In the genomic region with DNA sequence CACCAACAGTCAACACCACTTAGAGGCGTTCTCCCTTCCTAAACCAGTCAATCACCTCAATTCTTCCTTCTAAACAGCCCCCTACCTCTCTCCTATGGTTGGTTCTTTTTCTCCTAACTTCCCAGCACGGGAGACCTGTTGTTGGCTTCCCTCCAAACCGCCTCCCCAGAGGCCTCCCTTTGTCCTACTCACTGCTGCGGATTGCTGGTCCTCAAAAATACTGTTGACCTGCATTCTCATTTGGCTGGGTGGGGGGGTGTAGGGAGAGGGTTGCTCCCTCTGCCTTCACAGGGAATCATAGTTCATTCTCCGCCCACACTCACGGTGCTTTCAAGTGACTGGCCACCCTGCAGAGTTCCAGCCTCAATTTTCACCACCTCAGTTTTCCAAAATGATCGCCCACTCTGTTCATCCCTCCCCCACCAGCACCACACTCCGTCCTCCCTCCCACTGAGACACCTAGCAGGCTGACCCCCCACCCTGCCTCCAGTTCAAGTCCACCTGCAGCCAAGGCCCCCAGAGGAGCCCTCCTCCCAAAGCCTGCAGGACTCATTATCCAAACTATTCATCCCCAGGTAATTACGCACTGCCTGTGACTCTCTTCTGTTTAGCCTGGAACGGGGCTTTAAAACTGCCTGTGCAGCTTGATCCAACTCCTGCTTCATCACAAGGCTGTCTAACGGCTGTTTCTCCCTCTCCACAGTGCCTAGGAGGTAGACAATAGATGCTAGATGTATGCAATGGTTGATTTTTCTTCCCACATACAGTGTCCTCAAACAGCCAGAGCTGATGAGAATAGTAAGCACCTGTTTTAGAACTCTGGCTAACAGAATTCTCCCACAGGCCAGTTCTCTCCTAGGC, we compare ENCODE assay signal across 8 mouse cellular contexts. TPM values are rescaled to one million over a fixed set of nuclear protein-coding genes. Genes with fewer than 3 reads are reported as not detected.
A peak's percentile ranks its signal among the peaks of the same experiment; 100 is the strongest.
DNase-seq lines count a peak whose midpoint lies in the region; ATAC-seq lines count a peak whose summit lies in the region.

No protein-coding gene starts in this region.

- H3K9ac ChIP-seq in heart, embryonic 16.5 days (ENCODE audit: low read length) = peak overlapping the region; percentile 82
- no peak overlapping the region for H3K9ac ChIP-seq in midbrain, embryonic 12.5 days (replicated peaks)

- 31% methylated on average over 11 of the region's 11 CpGs for WGBS in heart, embryonic 16.5 days
- 21% methylated on average over 11 of the region's 11 CpGs for WGBS in midbrain, embryonic 12.5 days

- DNase-seq in ovary, postnatal 36 days (ENCODE audit: low spot score) = peak; percentile 28
- no peak for DNase-seq in ovary, adult 18-20 months (ENCODE audit: low spot score)
- peak; percentile 53 to 67 for DNase-seq in cerebellum, postnatal 14 days
- peak; percentile 59 to 66 for DNase-seq in kidney, postnatal 25 days
- DNase-seq in natural killer cell, adult 2 months (ENCODE audit: low spot score in 2 of 2) = no peak

- ATAC-seq in heart, embryonic 16.5 days (replicated peaks; ENCODE audit: extremely low read depth, insufficient read depth, low FRiP score) = no peak
- 0 out of 2 replicates have a peak, but pooled peaks have one; percentile 16 for ATAC-seq in midbrain, embryonic 12.5 days (ENCODE audit: low FRiP score, low read depth)
- no peak for ATAC-seq in megakaryocyte, adult 5-6 weeks (ENCODE audit: poor library complexity, severe bottlenecking)

- H3K4me1 ChIP-seq in heart, embryonic 16.5 days (ENCODE audit: control insufficient read depth, insufficient read depth, low read length) = peaks cover 47% of the 10 kb centered on the region
- peaks cover 61% of the 10 kb centered on the region for H3K4me1 ChIP-seq in midbrain, embryonic 12.5 days

- peak overlapping the region; percentile 66 for H3K4me3 ChIP-seq in heart, embryonic 16.5 days (ENCODE audit: low read length)
- peak overlapping the region; percentile 57; the same call in 1 of the 2 replicates for H3K4me3 ChIP-seq in midbrain, embryonic 12.5 days

- peak overlapping the region; percentile 84 for H3K4me2 ChIP-seq in heart, embryonic 16.5 days (ENCODE audit: low read depth, low read length)
- peak overlapping the region; percentile 93 for H3K4me2 ChIP-seq in midbrain, embryonic 12.5 days (replicated peaks)

- no peaks in the 10 kb centered on the region for H3K36me3 ChIP-seq in heart, embryonic 16.5 days (ENCODE audit: control insufficient read depth, insufficient read depth)
- no peaks in the 10 kb centered on the region for H3K36me3 ChIP-seq in midbrain, embryonic 12.5 days

- H3K27me3 ChIP-seq in heart, embryonic 16.5 days (ENCODE audit: control insufficient read depth, insufficient read depth, low read length) = no peaks in the 10 kb centered on the region
- H3K27me3 ChIP-seq in midbrain, embryonic 12.5 days = peaks cover 42% of the 10 kb centered on the region

- no peaks in the 10 kb centered on the region for H3K9me3 ChIP-seq in heart, embryonic 16.5 days (replicated peaks; ENCODE audit: control insufficient read depth, low read length)
- H3K9me3 ChIP-seq in midbrain, embryonic 12.5 days = no peaks in the 10 kb centered on the region

- peak overlapping the region; percentile 95 for H3K27ac ChIP-seq in heart, embryonic 16.5 days (ENCODE audit: low read length)
- H3K27ac ChIP-seq in midbrain, embryonic 12.5 days (replicated peaks) = peak overlapping the region; percentile 35; the same call in 1 of the 2 replicates

RNA-seq across cellular contexts. Expression of gene Atp23, which starts 26.2 kb away (rescaled TPM):
- 10.3 and 11.3 TPM in 2 replicates for polyA plus RNA-seq in heart, embryonic 16.5 days (2015; fragmentation: Nextera tagmentation; extraction: Ambion mirVana)
- polyA plus RNA-seq in midbrain, embryonic 12.5 days (2016; fragmentation: Nextera tagmentation; extraction: Ambion mirVana) = 14.4 and 15.0 TPM in 2 replicates
- total RNA-seq in megakaryocyte, adult 5-6 weeks (2015) = 7.0 and 8.6 TPM in 2 replicates
- total RNA-seq in megakaryocyte, adult 5-6 weeks (2017) = 3.5 and 5.1 TPM in 2 replicates

RNA-seq across cellular contexts. Expression of gene Ctdsp2, which starts 51.2 kb away (rescaled TPM):
- polyA plus RNA-seq in heart, embryonic 16.5 days (2015; fragmentation: Nextera tagmentation; extraction: Ambion mirVana) = 38.2 and 41.8 TPM in 2 replicates
- polyA plus RNA-seq in midbrain, embryonic 12.5 days (2016; fragmentation: Nextera tagmentation; extraction: Ambion mirVana) = 40.1 and 45.4 TPM in 2 replicates
- 73.2 and 75.2 TPM in 2 replicates for total RNA-seq in megakaryocyte, adult 5-6 weeks (2015)
- total RNA-seq in megakaryocyte, adult 5-6 weeks (2017) = 38.0 and 41.9 TPM in 2 replicates

Comparison
In these comparisons a context has a peak if more than half of its experiments do, and no peak if none do; other contexts are left out.
1. DNase-seq: peak in ovary, postnatal 36 days (single experiment), cerebellum, postnatal 14 days (2 of 2) and kidney, postnatal 25 days (2 of 2); none in ovary, adult 18-20 months (single experiment) and natural killer cell, adult 2 months (0 of 2).